Mouse (Mus musculus): ENCODE measurements around the gene Ddc. TPM values are rescaled to one million over a fixed set of nuclear protein-coding genes. Genes with fewer than 3 reads are reported as not detected.

Ddc gene
- polyA plus RNA-seq, 1 experiment: 0.19 TPM

DNA sequence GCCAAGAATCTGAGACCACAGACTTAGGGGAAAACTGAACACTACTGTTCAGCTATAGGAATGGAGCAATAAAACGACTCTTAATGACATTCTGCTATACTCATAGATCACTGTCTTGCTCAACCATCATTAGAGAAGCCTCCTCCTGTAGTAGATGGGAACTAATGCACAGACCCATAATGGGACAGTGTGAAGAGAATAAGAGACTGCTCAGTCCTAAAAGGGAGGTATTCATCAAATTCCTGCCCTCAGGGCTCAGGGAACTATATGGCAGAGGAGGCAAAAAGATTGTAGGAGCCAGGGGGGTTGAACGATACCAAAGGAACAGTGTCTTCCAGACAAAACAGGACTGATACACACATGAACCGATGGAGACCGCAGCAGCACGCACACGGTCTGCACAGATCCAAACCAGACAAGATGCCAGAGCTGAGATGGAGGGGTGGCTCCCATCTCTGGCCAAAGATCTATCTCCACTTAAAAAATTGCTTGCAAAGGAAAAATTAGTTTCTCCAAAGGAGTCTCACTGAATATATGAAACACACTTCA is 45.9 kb downstream of the Ddc start:
- no peaks in the 10 kb centered on the region for H3K27me3 ChIP-seq (ENCODE audit: control insufficient read depth, insufficient read depth, low read length)
- no peaks in the 10 kb centered on the region for H3K36me3 ChIP-seq (ENCODE audit: control insufficient read depth, insufficient read depth, low read length)
- H3K27ac ChIP-seq (ENCODE audit: control insufficient read depth, insufficient read depth, low read depth, low read length): no peak overlapping the region
- H3K4me3 ChIP-seq (ENCODE audit: control insufficient read depth, low read depth, low read length): no peak overlapping the region
- TF ChIP-seq CTCF (IDR thresholded peaks at IDR 0.05; ENCODE audit: control insufficient read depth, insufficient read depth, insufficient replicate concordance, low read depth, low read length) (no peak), POLR2A (IDR thresholded peaks at IDR 0.05; ENCODE audit: control insufficient read depth, low read depth, low read length) (no peak)
- no peaks in the 10 kb centered on the region; the same call in 1 of the 2 replicates for H3K4me1 ChIP-seq (ENCODE audit: control insufficient read depth, insufficient read depth, low read length)

- no peak overlapping the region for H3K27ac ChIP-seq (ENCODE audit: control insufficient read depth, insufficient read depth, low read depth, low read length)
- no peaks in the 10 kb centered on the region; the same call in 1 of the 2 replicates for H3K4me1 ChIP-seq (ENCODE audit: control insufficient read depth, insufficient read depth, low read length)
- no peak for TF ChIP-seq CTCF (IDR thresholded peaks at IDR 0.05; ENCODE audit: control insufficient read depth, insufficient read depth, insufficient replicate concordance, low read depth, low read length)
- TF ChIP-seq POLR2A (IDR thresholded peaks at IDR 0.05; ENCODE audit: control insufficient read depth, low read depth, low read length): no peak
Measured at GRCm38 (mm10) chr11:11850476-11851267, 47.3 kb downstream of the Ddc start.

GRCm38 (mm10) chr11:11849513-11850311 is 48.2 kb downstream of the Ddc start:
- TF ChIP-seq CTCF (IDR thresholded peaks at IDR 0.05; ENCODE audit: control insufficient read depth, insufficient read depth, insufficient replicate concordance, low read depth, low read length): no peak
- no peak for TF ChIP-seq POLR2A (IDR thresholded peaks at IDR 0.05; ENCODE audit: control insufficient read depth, low read depth, low read length)

More at GRCm38 (mm10) chr11:11850476-11851267, 47.3 kb downstream of the Ddc start:
- H3K36me3 ChIP-seq (ENCODE audit: control insufficient read depth, insufficient read depth, low read length): no peaks in the 10 kb centered on the region
- no peak overlapping the region for H3K4me3 ChIP-seq (ENCODE audit: control insufficient read depth, low read depth, low read length)
- H3K27me3 ChIP-seq (ENCODE audit: control insufficient read depth, insufficient read depth, low read length): no peaks in the 10 kb centered on the region

DNA sequence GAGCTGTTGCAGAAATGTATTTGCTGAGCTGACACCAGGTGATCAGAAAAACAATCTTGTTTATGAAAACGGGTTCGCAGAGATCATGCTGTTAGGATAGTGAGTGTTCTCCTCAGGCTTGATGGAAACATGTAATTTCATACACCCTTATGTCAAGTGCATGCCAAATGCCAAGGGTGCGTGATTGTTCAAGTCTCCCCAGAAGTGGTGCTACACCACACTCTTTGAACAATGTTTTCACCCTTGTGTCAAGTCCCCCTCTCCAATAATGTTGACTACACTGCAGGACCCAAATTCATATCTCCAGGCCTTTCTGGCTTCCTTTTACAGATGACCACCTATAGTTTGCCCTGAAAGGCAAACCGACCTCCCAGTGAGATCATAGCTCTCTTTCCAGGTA is 49.5 kb downstream of the Ddc start:
- no peak for TF ChIP-seq POLR2A (IDR thresholded peaks at IDR 0.05; ENCODE audit: control insufficient read depth, low read depth, low read length)
- no peak for TF ChIP-seq CTCF (IDR thresholded peaks at IDR 0.05; ENCODE audit: control insufficient read depth, insufficient read depth, insufficient replicate concordance, low read depth, low read length)
- Histone ChIP-seq H3K4me3 (ENCODE audit: control insufficient read depth, low read depth, low read length) (no peak overlapping the region), H3K27ac (ENCODE audit: control insufficient read depth, insufficient read depth, low read depth, low read length) (no peak overlapping the region), H3K36me3 (ENCODE audit: control insufficient read depth, insufficient read depth, low read length) (no peaks in the 10 kb centered on the region), H3K4me1 (ENCODE audit: control insufficient read depth, insufficient read depth, low read length) (peaks cover 3% of the 10 kb centered on the region), H3K27me3 (ENCODE audit: control insufficient read depth, insufficient read depth, low read length) (no peaks in the 10 kb centered on the region)

More at GRCm38 (mm10) chr11:11849513-11850311, 48.2 kb downstream of the Ddc start:
- Histone ChIP-seq H3K36me3 (ENCODE audit: control insufficient read depth, insufficient read depth, low read length) (no peaks in the 10 kb centered on the region), H3K4me3 (ENCODE audit: control insufficient read depth, low read depth, low read length) (no peak overlapping the region), H3K27me3 (ENCODE audit: control insufficient read depth, insufficient read depth, low read length) (no peaks in the 10 kb centered on the region), H3K4me1 (ENCODE audit: control insufficient read depth, insufficient read depth, low read length) (peaks cover 3% of the 10 kb centered on the region; the same call in 1 of the 2 replicates), H3K27ac (ENCODE audit: control insufficient read depth, insufficient read depth, low read depth, low read length) (no peak overlapping the region)

- Histone ChIP-seq H3K36me3 (ENCODE audit: control insufficient read depth, insufficient read depth, low read length) (no peaks in the 10 kb centered on the region), H3K27ac (ENCODE audit: control insufficient read depth, insufficient read depth, low read depth, low read length) (peak overlapping the region; percentile 87), H3K27me3 (ENCODE audit: control insufficient read depth, insufficient read depth, low read length) (no peaks in the 10 kb centered on the region), H3K4me3 (ENCODE audit: control insufficient read depth, low read depth, low read length) (no peak overlapping the region), H3K4me1 (ENCODE audit: control insufficient read depth, insufficient read depth, low read length) (peaks cover 3% of the 10 kb centered on the region)
- TF ChIP-seq CTCF (IDR thresholded peaks at IDR 0.05; ENCODE audit: control insufficient read depth, insufficient read depth, insufficient replicate concordance, low read depth, low read length): no peak
- no peak for TF ChIP-seq POLR2A (IDR thresholded peaks at IDR 0.05; ENCODE audit: control insufficient read depth, low read depth, low read length)
Measured at GRCm38 (mm10) chr11:11845044-11845443, 52.9 kb downstream of the Ddc start.

- H3K4me1 ChIP-seq (ENCODE audit: control insufficient read depth, insufficient read depth, low read length): peaks cover 3% of the 10 kb centered on the region
- H3K27ac ChIP-seq (ENCODE audit: control insufficient read depth, insufficient read depth, low read depth, low read length): peak overlapping the region; percentile 87
- no peaks in the 10 kb centered on the region for H3K27me3 ChIP-seq (ENCODE audit: control insufficient read depth, insufficient read depth, low read length)
- TF ChIP-seq POLR2A (IDR thresholded peaks at IDR 0.05; ENCODE audit: control insufficient read depth, low read depth, low read length): no peak
- peak; percentile 54; the same call in 1 of the 2 replicates for TF ChIP-seq CTCF (IDR thresholded peaks at IDR 0.05; ENCODE audit: control insufficient read depth, insufficient read depth, insufficient replicate concordance, low read depth, low read length)
- no peaks in the 10 kb centered on the region for H3K36me3 ChIP-seq (ENCODE audit: control insufficient read depth, insufficient read depth, low read length)
- no peak overlapping the region for H3K4me3 ChIP-seq (ENCODE audit: control insufficient read depth, low read depth, low read length)
Measured at GRCm38 (mm10) chr11:11844367-11844971, 53.5 kb downstream of the Ddc start.
